Mouse (Mus musculus): ENCODE results near the gene Srgap2. TPM values are rescaled to one million over a fixed set of nuclear protein-coding genes. Genes with fewer than 3 reads are reported as not detected.

The Srgap2 gene
- polyA plus RNA-seq, 1 experiment from 2014 or later, result 33.6 TPM

- H3K4me3 ChIP-seq (replicated peaks; ENCODE audit: low read length), result no peak overlapping the region
- H3K9me3 ChIP-seq (ENCODE audit: control insufficient read depth, low read length), result no peaks in the 10 kb centered on the region
- H3K4me2 ChIP-seq (replicated peaks), result no peak overlapping the region
- ATAC-seq (ENCODE audit: low FRiP score) (no peak), DNase-seq (ENCODE audit: low spot score) (no peak)
- no peaks in the 10 kb centered on the region for H3K4me1 ChIP-seq (replicated peaks; ENCODE audit: control insufficient read depth, insufficient read depth, low read length)
- WGBS, result 92% methylated on average over 7 of the region's 7 CpGs
- H3K9ac ChIP-seq, result no peak overlapping the region
- no peak overlapping the region for H3K27ac ChIP-seq
- H3K27me3 ChIP-seq (ENCODE audit: control insufficient read depth, insufficient read depth, low read length), result no peaks in the 10 kb centered on the region
- H3K36me3 ChIP-seq (replicated peaks; ENCODE audit: control insufficient read depth, insufficient read depth), result peaks cover 83% of the 10 kb centered on the region
These were observed 230.4 kb downstream of the Srgap2 start for GRCm38 (mm10) chr1:131296726-131297125.

GRCm38 (mm10) chr1:131295200-131295599 lies 232.0 kb downstream of the Srgap2 start:
- H3K4me1 ChIP-seq (replicated peaks; ENCODE audit: control insufficient read depth, insufficient read depth, low read length), result no peaks in the 10 kb centered on the region
- no peak overlapping the region for H3K9ac ChIP-seq
- DNase-seq (ENCODE audit: low spot score), result no peak
- no peaks in the 10 kb centered on the region for H3K27me3 ChIP-seq (ENCODE audit: control insufficient read depth, insufficient read depth, low read length)
- ATAC-seq (ENCODE audit: low FRiP score), result no peak
- no peak overlapping the region for H3K27ac ChIP-seq
- H3K4me3 ChIP-seq (replicated peaks; ENCODE audit: low read length), result no peak overlapping the region
- H3K9me3 ChIP-seq (ENCODE audit: control insufficient read depth, low read length), result no peaks in the 10 kb centered on the region
- H3K36me3 ChIP-seq (replicated peaks; ENCODE audit: control insufficient read depth, insufficient read depth), result peaks cover 72% of the 10 kb centered on the region
- no peak overlapping the region for H3K4me2 ChIP-seq (replicated peaks)
- 61% methylated on average over 8 of the region's 8 CpGs for WGBS

GRCm38 (mm10) chr1:131293922-131294250 lies 233.3 kb downstream of the Srgap2 start:
- no peak overlapping the region for H3K9ac ChIP-seq
- H3K4me1 ChIP-seq (replicated peaks; ENCODE audit: control insufficient read depth, insufficient read depth, low read length), result no peaks in the 10 kb centered on the region
- no peak overlapping the region for H3K27ac ChIP-seq
- H3K36me3 ChIP-seq (replicated peaks; ENCODE audit: control insufficient read depth, insufficient read depth), result peaks cover 69% of the 10 kb centered on the region
- ATAC-seq (ENCODE audit: low FRiP score) (no peak), DNase-seq (ENCODE audit: low spot score) (no peak)
- H3K27me3 ChIP-seq (ENCODE audit: control insufficient read depth, insufficient read depth, low read length), result no peaks in the 10 kb centered on the region
- no peaks in the 10 kb centered on the region for H3K9me3 ChIP-seq (ENCODE audit: control insufficient read depth, low read length)
- no peak overlapping the region for H3K4me2 ChIP-seq (replicated peaks)
- H3K4me3 ChIP-seq (replicated peaks; ENCODE audit: low read length), result no peak overlapping the region
- WGBS, result 90% methylated on average over 2 of the region's 2 CpGs

GRCm38 (mm10) chr1:131293221-131293921 lies 233.8 kb downstream of the Srgap2 start:
- Histone ChIP-seq H3K4me3 (replicated peaks; ENCODE audit: low read length) (no peak overlapping the region), H3K27me3 (ENCODE audit: control insufficient read depth, insufficient read depth, low read length) (no peaks in the 10 kb centered on the region), H3K36me3 (replicated peaks; ENCODE audit: control insufficient read depth, insufficient read depth) (peaks cover 71% of the 10 kb centered on the region), H3K9me3 (ENCODE audit: control insufficient read depth, low read length) (no peaks in the 10 kb centered on the region), H3K27ac (no peak overlapping the region), H3K4me2 (replicated peaks) (no peak overlapping the region), H3K4me1 (replicated peaks; ENCODE audit: control insufficient read depth, insufficient read depth, low read length) (no peaks in the 10 kb centered on the region), H3K9ac (no peak overlapping the region)
- no peak for DNase-seq (ENCODE audit: low spot score)
- 84% methylated on average over 4 of the region's 4 CpGs for WGBS
- ATAC-seq (ENCODE audit: low FRiP score), result no peak

GRCm38 (mm10) chr1:131290648-131291047 lies 236.5 kb downstream of the Srgap2 start:
- WGBS, result 61% methylated on average over 2 of the region's 2 CpGs
- Histone ChIP-seq H3K4me3 (replicated peaks; ENCODE audit: low read length) (no peak overlapping the region), H3K36me3 (replicated peaks; ENCODE audit: control insufficient read depth, insufficient read depth) (peaks cover 54% of the 10 kb centered on the region), H3K9ac (no peak overlapping the region), H3K27me3 (ENCODE audit: control insufficient read depth, insufficient read depth, low read length) (no peaks in the 10 kb centered on the region), H3K27ac (no peak overlapping the region), H3K4me2 (replicated peaks) (no peak overlapping the region), H3K4me1 (replicated peaks; ENCODE audit: control insufficient read depth, insufficient read depth, low read length) (no peaks in the 10 kb centered on the region), H3K9me3 (ENCODE audit: control insufficient read depth, low read length) (no peaks in the 10 kb centered on the region)
- no peak for ATAC-seq (ENCODE audit: low FRiP score)
- DNase-seq (ENCODE audit: low spot score), result peak; percentile 66

GRCm38 (mm10) chr1:131288938-131289337 lies 238.2 kb downstream of the Srgap2 start:
- no peak overlapping the region for H3K4me2 ChIP-seq (replicated peaks)
- no peaks in the 10 kb centered on the region for H3K27me3 ChIP-seq (ENCODE audit: control insufficient read depth, insufficient read depth, low read length)
- WGBS, result 93% methylated on average over 6 of the region's 6 CpGs
- H3K27ac ChIP-seq, result no peak overlapping the region
- H3K36me3 ChIP-seq (replicated peaks; ENCODE audit: control insufficient read depth, insufficient read depth), result peaks cover 42% of the 10 kb centered on the region
- no peaks in the 10 kb centered on the region for H3K9me3 ChIP-seq (ENCODE audit: control insufficient read depth, low read length)
- ATAC-seq (ENCODE audit: low FRiP score) (no peak), DNase-seq (ENCODE audit: low spot score) (no peak)
- no peak overlapping the region for H3K9ac ChIP-seq
- no peak overlapping the region for H3K4me3 ChIP-seq (replicated peaks; ENCODE audit: low read length)
- H3K4me1 ChIP-seq (replicated peaks; ENCODE audit: control insufficient read depth, insufficient read depth, low read length), result no peaks in the 10 kb centered on the region

GRCm38 (mm10) chr1:131287267-131287666 lies 239.9 kb downstream of the Srgap2 start:
- 69% methylated on average over 2 of the region's 2 CpGs for WGBS
- ATAC-seq (ENCODE audit: low FRiP score) (no peak), DNase-seq (ENCODE audit: low spot score) (no peak)
- H3K9me3 ChIP-seq (ENCODE audit: control insufficient read depth, low read length), result no peaks in the 10 kb centered on the region
- no peak overlapping the region for H3K9ac ChIP-seq
- no peak overlapping the region for H3K4me2 ChIP-seq (replicated peaks)
- no peaks in the 10 kb centered on the region for H3K4me1 ChIP-seq (replicated peaks; ENCODE audit: control insufficient read depth, insufficient read depth, low read length)
- peaks cover 29% of the 10 kb centered on the region for H3K36me3 ChIP-seq (replicated peaks; ENCODE audit: control insufficient read depth, insufficient read depth)
- no peak overlapping the region for H3K27ac ChIP-seq
- no peak overlapping the region for H3K4me3 ChIP-seq (replicated peaks; ENCODE audit: low read length)
- no peaks in the 10 kb centered on the region for H3K27me3 ChIP-seq (ENCODE audit: control insufficient read depth, insufficient read depth, low read length)

GRCm38 (mm10) chr1:131286803-131287202 lies 240.3 kb downstream of the Srgap2 start:
- peaks cover 25% of the 10 kb centered on the region for H3K36me3 ChIP-seq (replicated peaks; ENCODE audit: control insufficient read depth, insufficient read depth)
- no peaks in the 10 kb centered on the region for H3K4me1 ChIP-seq (replicated peaks; ENCODE audit: control insufficient read depth, insufficient read depth, low read length)
- H3K4me3 ChIP-seq (replicated peaks; ENCODE audit: low read length), result no peak overlapping the region
- H3K9ac ChIP-seq, result no peak overlapping the region
- DNase-seq (ENCODE audit: low spot score), result no peak
- no peaks in the 10 kb centered on the region for H3K27me3 ChIP-seq (ENCODE audit: control insufficient read depth, insufficient read depth, low read length)
- no peaks in the 10 kb centered on the region for H3K9me3 ChIP-seq (ENCODE audit: control insufficient read depth, low read length)
- no peak for ATAC-seq (ENCODE audit: low FRiP score)
- 82% methylated on average over 5 of the region's 5 CpGs for WGBS
- no peak overlapping the region for H3K4me2 ChIP-seq (replicated peaks)
- H3K27ac ChIP-seq, result no peak overlapping the region

GRCm38 (mm10) chr1:131284616-131285015 lies 242.5 kb downstream of the Srgap2 start:
- DNase-seq (ENCODE audit: low spot score), result no peak
- no peak for ATAC-seq (ENCODE audit: low FRiP score)
- Histone ChIP-seq H3K4me3 (replicated peaks; ENCODE audit: low read length) (no peak overlapping the region), H3K4me2 (replicated peaks) (no peak overlapping the region), H3K4me1 (replicated peaks; ENCODE audit: control insufficient read depth, insufficient read depth, low read length) (no peaks in the 10 kb centered on the region), H3K9ac (no peak overlapping the region; the same call in 1 of the 2 replicates), H3K36me3 (replicated peaks; ENCODE audit: control insufficient read depth, insufficient read depth) (peaks cover 21% of the 10 kb centered on the region), H3K27me3 (ENCODE audit: control insufficient read depth, insufficient read depth, low read length) (no peaks in the 10 kb centered on the region), H3K27ac (0 out of 2 replicates have a peak overlapping the region, but pooled peaks have one; percentile 4), H3K9me3 (ENCODE audit: control insufficient read depth, low read length) (no peaks in the 10 kb centered on the region)
- WGBS, result 84% methylated on average over 4 of the region's 4 CpGs

- Histone ChIP-seq H3K27ac (no peak overlapping the region), H3K4me1 (replicated peaks; ENCODE audit: control insufficient read depth, insufficient read depth, low read length) (no peaks in the 10 kb centered on the region), H3K4me3 (replicated peaks; ENCODE audit: low read length) (no peak overlapping the region), H3K36me3 (replicated peaks; ENCODE audit: control insufficient read depth, insufficient read depth) (peaks cover 16% of the 10 kb centered on the region), H3K27me3 (ENCODE audit: control insufficient read depth, insufficient read depth, low read length) (no peaks in the 10 kb centered on the region), H3K4me2 (replicated peaks) (no peak overlapping the region), H3K9ac (no peak overlapping the region; the same call in 1 of the 2 replicates), H3K9me3 (ENCODE audit: control insufficient read depth, low read length) (no peaks in the 10 kb centered on the region)
- 52% methylated on average over 1 of the region's 1 CpGs for WGBS
- DNase-seq (ENCODE audit: low spot score) (no peak), ATAC-seq (ENCODE audit: low FRiP score) (peak; percentile 53)
These were observed 243.0 kb downstream of the Srgap2 start for GRCm38 (mm10) chr1:131284167-131284566.
